Mouse (Mus musculus): ENCODE results near the gene Nfkbid. TPM values are rescaled to one million over a fixed set of nuclear protein-coding genes. Genes with fewer than 3 reads are reported as not detected.
"Not testable (repeated sequence)": the region's sequence is repeated elsewhere in the genome, so short reads cannot be mapped to it uniquely, and the experiment has no call there.

Nfkbid gene
- polyA plus RNA-seq, 1 experiment: 0.04 TPM

DNA sequence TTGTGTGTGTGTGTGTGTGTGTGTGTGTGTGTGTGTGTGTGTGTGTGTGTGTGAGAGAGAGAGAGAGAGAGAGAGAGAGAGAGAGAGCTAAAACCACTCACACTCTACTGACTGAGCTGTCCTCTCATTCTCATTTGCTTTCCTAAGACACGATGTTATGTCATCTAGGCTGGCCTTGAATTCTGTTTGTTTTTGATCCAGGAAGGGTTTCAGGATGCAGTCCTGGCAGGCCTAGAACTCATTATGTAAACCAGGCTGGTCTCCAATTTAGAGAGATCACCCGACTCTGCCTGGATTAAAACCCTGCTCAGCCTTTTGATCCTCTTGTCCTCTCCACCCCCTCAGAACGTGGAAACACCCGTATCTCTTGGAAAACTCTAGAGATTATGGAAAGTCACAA is 42.5 kb downstream of the Nfkbid start:
- TF ChIP-seq MYOD1 (IDR thresholded peaks at IDR 0.05; ENCODE audit: control insufficient read depth, insufficient read length, low read depth) (no peak), CTCF (IDR thresholded peaks at IDR 0.05; ENCODE audit: control insufficient read depth, insufficient read depth, insufficient read length) (no peak), FOSL1 (IDR thresholded peaks at IDR 0.05; ENCODE audit: insufficient read depth, low read length, poor library complexity, severe bottlenecking) (no peak), MAX (IDR thresholded peaks at IDR 0.05) (no peak), MYOG (IDR thresholded peaks at IDR 0.05; ENCODE audit: control insufficient read depth, extremely low read depth, insufficient read length) (no peak), CEBPB (IDR thresholded peaks at IDR 0.05; ENCODE audit: low read depth) (no peak), USF1 (IDR thresholded peaks at IDR 0.05; ENCODE audit: low read depth) (no peak)
- peaks cover 75% of the 10 kb centered on the region for H3K27me3 ChIP-seq (ENCODE audit: control insufficient read depth, insufficient read depth, insufficient read length)
- no peak overlapping the region for H3K4me3 ChIP-seq (ENCODE audit: insufficient read depth, poor library complexity, severe bottlenecking)

DNA sequence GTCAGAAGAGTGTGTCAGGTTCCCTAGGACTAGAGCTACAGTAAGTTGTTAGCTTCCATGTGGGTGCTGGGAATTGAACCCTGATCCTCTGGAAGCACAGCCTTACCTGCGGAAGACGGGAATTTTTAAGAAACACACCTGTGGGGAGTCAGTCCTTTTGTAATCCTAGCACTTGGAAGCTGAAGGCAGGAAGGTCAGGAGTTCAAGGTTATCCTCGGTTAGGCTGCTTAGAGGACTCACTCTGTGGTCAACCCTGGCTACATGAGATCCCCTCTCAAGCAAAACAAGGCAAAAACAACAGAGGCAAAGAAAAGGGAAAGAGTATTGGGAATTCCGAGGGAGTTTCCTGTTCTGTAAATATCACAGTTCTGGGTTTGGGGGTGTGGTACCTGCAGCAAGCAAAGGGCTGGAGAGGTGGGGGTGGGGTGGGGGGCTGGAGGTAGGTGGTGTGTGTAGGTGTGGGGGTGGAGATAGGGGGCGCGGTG is 43.3 kb downstream of the Nfkbid start:
- Histone ChIP-seq H3K36me3 (ENCODE audit: control insufficient read depth, insufficient read depth) (no peaks in the 10 kb centered on the region), H3K27me3 (ENCODE audit: control insufficient read depth, insufficient read depth, insufficient read length) (peaks cover 68% of the 10 kb centered on the region), H3ac (ENCODE audit: control insufficient read depth, insufficient read length, low read depth) (no peak overlapping the region), H3K79me2 (ENCODE audit: control insufficient read depth, insufficient read depth) (no peaks in the 10 kb centered on the region), H3K4me3 (ENCODE audit: insufficient read depth, poor library complexity, severe bottlenecking) (no peak overlapping the region), H3K79me3 (ENCODE audit: low read depth) (no peaks in the 10 kb centered on the region)
- no peak for TF ChIP-seq USF1 (IDR thresholded peaks at IDR 0.05; ENCODE audit: low read depth)
- no peak for TF ChIP-seq CTCF (IDR thresholded peaks at IDR 0.05; ENCODE audit: control insufficient read depth, insufficient read depth, insufficient read length)
- TF ChIP-seq MYOG (IDR thresholded peaks at IDR 0.05; ENCODE audit: control insufficient read depth, extremely low read depth, insufficient read length): no peak
- no peak for TF ChIP-seq FOSL1 (IDR thresholded peaks at IDR 0.05; ENCODE audit: insufficient read depth, low read length, poor library complexity, severe bottlenecking)
- TF ChIP-seq MAX (IDR thresholded peaks at IDR 0.05): no peak
- TF ChIP-seq MYOD1 (IDR thresholded peaks at IDR 0.05; ENCODE audit: control insufficient read depth, insufficient read length, low read depth): no peak
- TF ChIP-seq CEBPB (IDR thresholded peaks at IDR 0.05; ENCODE audit: low read depth): no peak

More for the DNA sequence above, 42.5 kb downstream of the Nfkbid start:
- Histone ChIP-seq H3K79me2 (ENCODE audit: control insufficient read depth, insufficient read depth) (no peaks in the 10 kb centered on the region), H3K36me3 (ENCODE audit: control insufficient read depth, insufficient read depth) (no peaks in the 10 kb centered on the region), H3K79me3 (ENCODE audit: low read depth) (no peaks in the 10 kb centered on the region), H3ac (ENCODE audit: control insufficient read depth, insufficient read length, low read depth) (no peak overlapping the region)

DNA sequence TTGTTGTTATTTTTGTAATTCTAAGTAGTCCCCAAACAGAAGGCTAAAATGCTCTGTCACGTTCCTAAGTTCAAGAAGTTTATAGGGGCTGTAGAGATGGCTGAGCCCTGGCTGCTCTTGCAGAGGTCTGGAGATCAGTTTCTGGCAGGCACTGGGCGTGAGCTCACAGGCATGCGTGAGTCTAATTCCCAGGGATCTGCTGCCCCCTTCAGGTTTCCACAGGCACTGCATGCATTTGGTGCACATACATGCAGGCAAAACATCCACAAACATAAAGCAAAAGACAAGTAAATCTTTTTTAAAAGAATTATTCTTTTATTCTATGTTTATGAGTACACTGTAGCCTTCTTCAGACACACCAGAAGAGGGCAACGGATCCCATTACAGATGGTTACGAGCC is 50.9 kb downstream of the Nfkbid start:
- H3K27me3 ChIP-seq (ENCODE audit: control insufficient read depth, insufficient read depth, insufficient read length): peaks cover 27% of the 10 kb centered on the region
- H3K36me3 ChIP-seq (ENCODE audit: control insufficient read depth, insufficient read depth): no peaks in the 10 kb centered on the region
- TF ChIP-seq CTCF (IDR thresholded peaks at IDR 0.05; ENCODE audit: control insufficient read depth, insufficient read depth, insufficient read length) (no peak), MYOD1 (IDR thresholded peaks at IDR 0.05; ENCODE audit: control insufficient read depth, insufficient read length, low read depth) (no peak), MYOG (IDR thresholded peaks at IDR 0.05; ENCODE audit: control insufficient read depth, extremely low read depth, insufficient read length) (no peak), FOSL1 (IDR thresholded peaks at IDR 0.05; ENCODE audit: insufficient read depth, low read length, poor library complexity, severe bottlenecking) (no peak), MAX (IDR thresholded peaks at IDR 0.05) (no peak), CEBPB (IDR thresholded peaks at IDR 0.05; ENCODE audit: low read depth) (no peak), USF1 (IDR thresholded peaks at IDR 0.05; ENCODE audit: low read depth) (no peak)
- no peaks in the 10 kb centered on the region for H3K79me3 ChIP-seq (ENCODE audit: low read depth)
- no peaks in the 10 kb centered on the region for H3K79me2 ChIP-seq (ENCODE audit: control insufficient read depth, insufficient read depth)
- H3ac ChIP-seq (ENCODE audit: control insufficient read depth, insufficient read length, low read depth): no peak overlapping the region
- no peak overlapping the region for H3K4me3 ChIP-seq (ENCODE audit: insufficient read depth, poor library complexity, severe bottlenecking)

DNA sequence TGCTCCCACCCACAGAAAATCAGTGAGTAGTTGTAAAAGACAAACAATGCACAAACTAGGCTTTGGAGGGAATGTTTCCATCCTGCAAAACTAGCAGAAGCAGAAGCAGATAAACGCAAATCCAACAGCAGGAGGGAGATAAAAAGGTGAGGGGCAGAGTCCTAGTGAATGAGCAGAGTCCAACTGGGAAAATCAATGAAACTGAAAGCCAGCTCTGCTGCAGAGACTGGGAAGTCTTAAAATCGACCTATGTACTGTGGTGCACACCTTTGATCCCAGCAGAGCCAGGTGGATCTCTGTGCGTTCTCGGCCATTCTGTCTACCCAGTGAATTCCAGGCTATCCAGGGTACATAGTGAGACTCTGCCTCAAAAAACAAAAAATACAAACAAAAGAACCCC is 53.5 kb downstream of the Nfkbid start:
- no peak for TF ChIP-seq CEBPB (IDR thresholded peaks at IDR 0.05; ENCODE audit: low read depth)
- no peak for TF ChIP-seq MYOD1 (IDR thresholded peaks at IDR 0.05; ENCODE audit: control insufficient read depth, insufficient read length, low read depth)
- no peak for TF ChIP-seq USF1 (IDR thresholded peaks at IDR 0.05; ENCODE audit: low read depth)
- no peak for TF ChIP-seq FOSL1 (IDR thresholded peaks at IDR 0.05; ENCODE audit: insufficient read depth, low read length, poor library complexity, severe bottlenecking)
- TF ChIP-seq MAX (IDR thresholded peaks at IDR 0.05): no peak
- no peak for TF ChIP-seq CTCF (IDR thresholded peaks at IDR 0.05; ENCODE audit: control insufficient read depth, insufficient read depth, insufficient read length)
- TF ChIP-seq MYOG (IDR thresholded peaks at IDR 0.05; ENCODE audit: control insufficient read depth, extremely low read depth, insufficient read length): no peak
- Histone ChIP-seq H3ac (ENCODE audit: control insufficient read depth, insufficient read length, low read depth) (no peak overlapping the region), H3K79me3 (ENCODE audit: low read depth) (no peaks in the 10 kb centered on the region), H3K79me2 (ENCODE audit: control insufficient read depth, insufficient read depth) (no peaks in the 10 kb centered on the region), H3K4me3 (ENCODE audit: insufficient read depth, poor library complexity, severe bottlenecking) (no peak overlapping the region), H3K36me3 (ENCODE audit: control insufficient read depth, insufficient read depth) (no peaks in the 10 kb centered on the region), H3K27me3 (ENCODE audit: control insufficient read depth, insufficient read depth, insufficient read length) (peaks cover 36% of the 10 kb centered on the region)

DNA sequence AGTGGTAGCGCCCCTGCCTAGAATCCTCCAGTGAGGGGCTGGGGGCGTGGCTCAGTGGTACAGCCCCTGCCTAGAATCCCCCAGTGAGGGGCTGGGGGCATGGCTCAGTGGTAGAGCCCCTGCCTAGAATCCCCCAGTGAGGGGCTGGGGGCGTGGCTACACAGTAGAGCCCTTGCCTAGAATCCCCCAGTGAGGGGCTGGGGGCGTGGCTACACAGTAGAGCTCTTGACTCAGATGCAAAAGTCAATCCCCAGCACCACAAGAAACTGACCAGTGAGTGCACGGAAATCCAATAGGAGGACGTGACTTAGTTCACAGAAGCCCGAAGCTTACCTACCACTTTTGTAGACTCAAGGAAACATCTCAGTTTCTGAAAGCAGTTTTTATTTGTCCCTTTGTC is 54.6 kb downstream of the Nfkbid start:
- not testable (repeated sequence) for H3K4me3 ChIP-seq (ENCODE audit: insufficient read depth, poor library complexity, severe bottlenecking); H3K79me2 ChIP-seq (ENCODE audit: control insufficient read depth, insufficient read depth)

More for the DNA sequence above, 54.6 kb downstream of the Nfkbid start:
- H3ac ChIP-seq (ENCODE audit: control insufficient read depth, insufficient read length, low read depth); H3K36me3 ChIP-seq (ENCODE audit: control insufficient read depth, insufficient read depth); H3K79me3 ChIP-seq (ENCODE audit: low read depth): not testable (repeated sequence)
- H3K27me3 ChIP-seq (ENCODE audit: control insufficient read depth, insufficient read depth, insufficient read length): peaks cover 34% of the 10 kb centered on the region

Data from C2C12 (cell line).